Mouse (Mus musculus): Measurements from ENCODE around the gene Rasl11b. TPM values are rescaled to one million over a fixed set of nuclear protein-coding genes. Genes with fewer than 3 reads are reported as not detected.

Rasl11b gene
- 1 to 10 TPM in 1 of 26 experiments, not detected in 25; 1.5 TPM for total RNA-seq (2018; cell fraction: chromatin; rRNA removed)
- under 1 TPM in 3 of 26 experiments, not detected in 23; 0.05 to 0.10 (median 0.06) TPM for total RNA-seq (2018; cell fraction: cytosol; rRNA removed)
- 1 to 10 TPM in 1 of 26 experiments, not detected in 25; 1.5 TPM for total RNA-seq (2018; cell fraction: nucleus; rRNA removed)
- polyA plus RNA-seq (2018) = not detected in 3 replicates

GRCm38 (mm10) chr5:74194841-74195613, at the start of gene Rasl11b:
Gene Rasl11b (plus strand): TSS chr5:74195286.
- Histone ChIP-seq H3K4me3 (ENCODE audit: inconsistent target) (no peak within 1 kb of the TSS), H3K27ac (no peak within 1 kb of the TSS), H3K36me3 (ENCODE audit: inconsistent target) (no peaks in the 10 kb centered on the region), H3K79me2 (ENCODE audit: inconsistent target) (no peaks in the 10 kb centered on the region)
- 1% methylated on average over 82 of the region's 82 CpGs for WGBS (ENCODE audit: missing documents)

- H3K27ac ChIP-seq = no peak overlapping the region
- no peaks in the 10 kb centered on the region for H3K79me2 ChIP-seq (ENCODE audit: inconsistent target)
- H3K4me3 ChIP-seq (ENCODE audit: inconsistent target) = no peak overlapping the region
- no peaks in the 10 kb centered on the region for H3K36me3 ChIP-seq (ENCODE audit: inconsistent target)
- WGBS (ENCODE audit: missing documents) = 92% methylated on average over 10 of the region's 10 CpGs
Measured at GRCm38 (mm10) chr5:74147631-74148030, 47.5 kb upstream of the Rasl11b start.

GRCm38 (mm10) chr5:74149975-74150374, 45.1 kb upstream of the Rasl11b start:
- H3K27ac ChIP-seq = no peak overlapping the region
- H3K36me3 ChIP-seq (ENCODE audit: inconsistent target) = no peaks in the 10 kb centered on the region
- no peaks in the 10 kb centered on the region for H3K79me2 ChIP-seq (ENCODE audit: inconsistent target)
- no peak overlapping the region for H3K4me3 ChIP-seq (ENCODE audit: inconsistent target)
- 95% methylated on average over 6 of the region's 6 CpGs for WGBS (ENCODE audit: missing documents)

GRCm38 (mm10) chr5:74151774-74152173, 43.3 kb upstream of the Rasl11b start:
- Histone ChIP-seq H3K79me2 (ENCODE audit: inconsistent target) (no peaks in the 10 kb centered on the region), H3K27ac (no peak overlapping the region), H3K4me3 (ENCODE audit: inconsistent target) (no peak overlapping the region), H3K36me3 (ENCODE audit: inconsistent target) (no peaks in the 10 kb centered on the region)
- 89% methylated on average over 11 of the region's 11 CpGs for WGBS (ENCODE audit: missing documents)

GRCm38 (mm10) chr5:74155860-74156351, 39.2 kb upstream of the Rasl11b start:
- 96% methylated on average over 7 of the region's 7 CpGs for WGBS (ENCODE audit: missing documents)
- H3K79me2 ChIP-seq (ENCODE audit: inconsistent target) = no peaks in the 10 kb centered on the region
- H3K27ac ChIP-seq = no peak overlapping the region
- no peak overlapping the region for H3K4me3 ChIP-seq (ENCODE audit: inconsistent target)
- H3K36me3 ChIP-seq (ENCODE audit: inconsistent target) = no peaks in the 10 kb centered on the region

GRCm38 (mm10) chr5:74158929-74159632, 36.0 kb upstream of the Rasl11b start:
- H3K36me3 ChIP-seq (ENCODE audit: inconsistent target) = no peaks in the 10 kb centered on the region
- H3K79me2 ChIP-seq (ENCODE audit: inconsistent target) = no peaks in the 10 kb centered on the region
- no peak overlapping the region for H3K4me3 ChIP-seq (ENCODE audit: inconsistent target)
- WGBS (ENCODE audit: missing documents) = 88% methylated on average over 6 of the region's 6 CpGs
- H3K27ac ChIP-seq = no peak overlapping the region

GRCm38 (mm10) chr5:74159906-74160305, 35.2 kb upstream of the Rasl11b start:
- Histone ChIP-seq H3K27ac (no peak overlapping the region), H3K4me3 (ENCODE audit: inconsistent target) (no peak overlapping the region), H3K79me2 (ENCODE audit: inconsistent target) (no peaks in the 10 kb centered on the region), H3K36me3 (ENCODE audit: inconsistent target) (no peaks in the 10 kb centered on the region)
- WGBS (ENCODE audit: missing documents) = 87% methylated on average over 7 of the region's 7 CpGs

GRCm38 (mm10) chr5:74160349-74160748, 34.7 kb upstream of the Rasl11b start:
- no peak overlapping the region for H3K4me3 ChIP-seq (ENCODE audit: inconsistent target)
- no peaks in the 10 kb centered on the region for H3K79me2 ChIP-seq (ENCODE audit: inconsistent target)
- no peaks in the 10 kb centered on the region for H3K36me3 ChIP-seq (ENCODE audit: inconsistent target)
- no peak overlapping the region for H3K27ac ChIP-seq
- 62% methylated on average over 4 of the region's 4 CpGs for WGBS (ENCODE audit: missing documents)

- H3K27ac ChIP-seq = no peak overlapping the region
- no peak overlapping the region for H3K4me3 ChIP-seq (ENCODE audit: inconsistent target)
- 82% methylated on average over 14 of the region's 15 CpGs for WGBS (ENCODE audit: missing documents)
- no peaks in the 10 kb centered on the region for H3K36me3 ChIP-seq (ENCODE audit: inconsistent target)
- H3K79me2 ChIP-seq (ENCODE audit: inconsistent target) = no peaks in the 10 kb centered on the region
Measured at GRCm38 (mm10) chr5:74161297-74161926, 33.7 kb upstream of the Rasl11b start.

- Histone ChIP-seq H3K36me3 (ENCODE audit: inconsistent target) (no peaks in the 10 kb centered on the region), H3K4me3 (ENCODE audit: inconsistent target) (no peak overlapping the region), H3K27ac (no peak overlapping the region), H3K79me2 (ENCODE audit: inconsistent target) (no peaks in the 10 kb centered on the region)
- 92% methylated on average over 2 of the region's 3 CpGs for WGBS (ENCODE audit: missing documents)
Measured at GRCm38 (mm10) chr5:74162013-74162412, 33.1 kb upstream of the Rasl11b start.

- no peak overlapping the region for H3K27ac ChIP-seq
- H3K4me3 ChIP-seq (ENCODE audit: inconsistent target) = no peak overlapping the region
- H3K79me2 ChIP-seq (ENCODE audit: inconsistent target) = no peaks in the 10 kb centered on the region
- H3K36me3 ChIP-seq (ENCODE audit: inconsistent target) = no peaks in the 10 kb centered on the region
- 78% methylated on average over 6 of the region's 6 CpGs for WGBS (ENCODE audit: missing documents)
Measured at GRCm38 (mm10) chr5:74163141-74163540, 31.9 kb upstream of the Rasl11b start.

GRCm38 (mm10) chr5:74164547-74164946, 30.5 kb upstream of the Rasl11b start:
- H3K27ac ChIP-seq = no peak overlapping the region
- 76% methylated on average over 7 of the region's 7 CpGs for WGBS (ENCODE audit: missing documents)
- no peaks in the 10 kb centered on the region for H3K36me3 ChIP-seq (ENCODE audit: inconsistent target)
- H3K4me3 ChIP-seq (ENCODE audit: inconsistent target) = no peak overlapping the region
- no peaks in the 10 kb centered on the region for H3K79me2 ChIP-seq (ENCODE audit: inconsistent target)

- 15% methylated on average over 3 of the region's 3 CpGs for WGBS (ENCODE audit: missing documents)
- H3K36me3 ChIP-seq (ENCODE audit: inconsistent target) = no peaks in the 10 kb centered on the region
- H3K4me3 ChIP-seq (ENCODE audit: inconsistent target) = no peak overlapping the region
- no peaks in the 10 kb centered on the region for H3K79me2 ChIP-seq (ENCODE audit: inconsistent target)
- no peak overlapping the region for H3K27ac ChIP-seq
Measured at GRCm38 (mm10) chr5:74166642-74167041, 28.4 kb upstream of the Rasl11b start.

GRCm38 (mm10) chr5:74168085-74168484, 27.0 kb upstream of the Rasl11b start:
- no peak overlapping the region for H3K27ac ChIP-seq
- H3K4me3 ChIP-seq (ENCODE audit: inconsistent target) = no peak overlapping the region
- H3K36me3 ChIP-seq (ENCODE audit: inconsistent target) = no peaks in the 10 kb centered on the region
- no peaks in the 10 kb centered on the region for H3K79me2 ChIP-seq (ENCODE audit: inconsistent target)
- 100% methylated on average over 3 of the region's 3 CpGs for WGBS (ENCODE audit: missing documents)
